Mouse (Mus musculus) liver, embryonic 11.5 days (tissue): ENCODE data around the gene Srrm1. TPM values are rescaled to one million over a fixed set of nuclear protein-coding genes. Genes with fewer than 3 reads are reported as not detected.

Source experiments
- ATAC-seq: fragments of 200-750 bp; cut with Nextera tagmentation; replicated peaks from 2 replicates; pipeline ENCODE4 v1.8.0; 2017; ENCODE audit warnings: moderate number of reproducible peaks, mild to moderate bottlenecking, moderate TSS enrichment, moderate library complexity; ENCODE audit not compliant: low FRiP score
- DNase-seq: peaks from one replicate; pipeline ENCODE4 v3.0.0-alpha.2; 2017; ENCODE audit warnings: low spot score
- H3K27ac ChIP-seq: fragments of 300-500 bp; sonication (generic); 2 replicates; pipeline ENCODE4 v1.5.1; 2014; ENCODE audit warnings: mild to moderate bottlenecking, low read depth, low read length, control low read depth
- H3K27me3 ChIP-seq: fragments of 300-500 bp; sonication (generic); replicated peaks from 2 replicates; pipeline ENCODE4 v1.6.1; 2014; ENCODE audit warnings: low read length, mixed read lengths; ENCODE audit not compliant: control insufficient read depth, insufficient read depth
- H3K36me3 ChIP-seq: fragments of 300-500 bp; sonication (generic); 2 replicates; pipeline ENCODE4 v1.6.1; 2014; ENCODE audit warnings: mild to moderate bottlenecking, low read length, moderate library complexity, mixed read lengths; ENCODE audit not compliant: control insufficient read depth, insufficient read depth
- H3K4me1 ChIP-seq: fragments of 300-500 bp; sonication (generic); replicated peaks from 2 replicates; pipeline ENCODE4 v1.6.1; 2014; ENCODE audit warnings: low read length, mixed read lengths; ENCODE audit not compliant: control insufficient read depth, insufficient read depth
- H3K4me2 ChIP-seq: fragments of 300-500 bp; sonication (generic); 2 replicates; pipeline ENCODE4 v1.6.1; 2014; ENCODE audit warnings: mild to moderate bottlenecking, control low read depth, moderate library complexity
- H3K4me3 ChIP-seq: fragments of 300-500 bp; sonication (generic); 2 replicates; pipeline ENCODE4 v1.5.1; 2014; ENCODE audit warnings: low read depth, low read length, control low read depth
- H3K9ac ChIP-seq: fragments of 300-500 bp; sonication (generic); 2 replicates; pipeline ENCODE4 v1.6.1; 2014; ENCODE audit warnings: low read depth, low read length, control low read depth
- H3K9me3 ChIP-seq: fragments of 300-500 bp; sonication (generic); 2 replicates; pipeline ENCODE4 v1.6.1; 2016; ENCODE audit warnings: low read length, inconsistent platforms, mixed read lengths; ENCODE audit not compliant: control insufficient read depth
- WGBS: fragments of 180-500 bp; shearing (Covaris S2); extraction: QIAGEN DNeasy Blood & Tissue Kit; methylation state at CpG from one replicate; pipeline ENCODE4 v1.1.7; 2014; 5-methylcytosine and 5-hydroxymethylcytosine counted together
- polyA plus RNA-seq: library from polyadenylated mRNA; unstranded; fragments of >200 nt; fragmentation: Nextera tagmentation; extraction: Ambion mirVana; gene quantifications from 2 replicates; pipeline ENCODE4 v1.2.1, GENCODE M21; 2014

The Srrm1 gene
- 191 and 195 TPM in 2 replicates for polyA plus RNA-seq

- peaks cover 12% of the 10 kb centered on the region for H3K36me3 ChIP-seq
- DNase-seq = peak; percentile 97
- H3K9me3 ChIP-seq = no peaks in the 10 kb centered on the region
- H3K4me1 ChIP-seq = peaks cover 18% of the 10 kb centered on the region
- ATAC-seq = peak; percentile 90
- no peaks in the 10 kb centered on the region for H3K27me3 ChIP-seq
- H3K27ac ChIP-seq = peak within 1 kb of the TSS; percentile 100
- under 1% methylated on average over 69 of the region's 69 CpGs for WGBS
- H3K4me3 ChIP-seq = peak within 1 kb of the TSS; percentile 95
- peak within 1 kb of the TSS; percentile 99 for H3K9ac ChIP-seq
- peak within 1 kb of the TSS; percentile 90 for H3K4me2 ChIP-seq
Observed at GRCm38 (mm10) chr4:135353066-135353793, at the start of gene Srrm1. Srrm1 (minus strand) TSS chr4:135353321.

DNA sequence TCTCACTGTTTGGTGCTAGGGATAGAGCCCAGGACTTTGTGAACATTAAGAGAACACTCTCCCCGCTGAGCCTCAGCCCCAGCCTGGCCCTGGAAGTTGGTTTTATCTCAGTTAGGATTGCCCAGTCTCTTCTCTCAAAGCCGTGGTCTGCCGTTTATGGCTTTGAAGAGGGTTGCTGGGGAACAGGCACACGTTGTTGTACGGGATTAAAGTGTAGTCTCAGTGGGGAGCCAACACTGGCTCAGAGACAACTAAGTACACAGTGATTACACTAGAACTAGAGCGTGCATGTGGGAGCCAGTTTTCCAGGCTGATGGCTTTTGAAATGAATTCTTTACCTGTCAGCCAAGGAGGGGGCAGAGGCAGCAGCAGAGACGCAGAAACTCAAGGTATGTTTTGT is 48.8 kb upstream of the Srrm1 start:
- 48% methylated on average over 7 of the region's 7 CpGs for WGBS
- no peak for ATAC-seq
- H3K36me3 ChIP-seq = no peaks in the 10 kb centered on the region
- H3K27ac ChIP-seq = no peak overlapping the region
- H3K4me2 ChIP-seq = no peak overlapping the region
- H3K27me3 ChIP-seq = peaks cover 28% of the 10 kb centered on the region
- H3K9ac ChIP-seq = no peak overlapping the region
- peaks cover 25% of the 10 kb centered on the region for H3K4me1 ChIP-seq
- DNase-seq = no peak
- H3K9me3 ChIP-seq = no peaks in the 10 kb centered on the region
- no peak overlapping the region for H3K4me3 ChIP-seq

- Histone ChIP-seq H3K9me3 (no peaks in the 10 kb centered on the region), H3K27ac (no peak within 1 kb of the TSS), H3K4me2 (peak within 1 kb of the TSS; percentile 81), H3K36me3 (no peaks in the 10 kb centered on the region), H3K4me3 (peak within 1 kb of the TSS; percentile 46), H3K27me3 (peaks cover 43% of the 10 kb centered on the region), H3K4me1 (peaks cover 11% of the 10 kb centered on the region), H3K9ac (0 out of 2 replicates have a peak within 1 kb of the TSS, but pooled peaks have one; percentile 20)
- WGBS = 2% methylated on average over 29 of the region's 29 CpGs
- no peak for DNase-seq
- ATAC-seq = no peak
Observed at GRCm38 (mm10) chr4:135397991-135398390, 44.9 kb upstream of the Srrm1 start, which contains the start of gene Ncmap. Ncmap (minus strand) TSS chr4:135398227.

- peaks cover 43% of the 10 kb centered on the region for H3K27me3 ChIP-seq
- H3K4me1 ChIP-seq = peaks cover 11% of the 10 kb centered on the region
- peak overlapping the region; percentile 46 for H3K4me3 ChIP-seq
- peak overlapping the region; percentile 81 for H3K4me2 ChIP-seq
- no peak overlapping the region for H3K9ac ChIP-seq
- WGBS = 6% methylated on average over 16 of the region's 16 CpGs
- DNase-seq (no peak), ATAC-seq (no peak)
- H3K9me3 ChIP-seq = no peaks in the 10 kb centered on the region
- no peaks in the 10 kb centered on the region for H3K36me3 ChIP-seq
- no peak overlapping the region for H3K27ac ChIP-seq
Observed at GRCm38 (mm10) chr4:135397551-135397950, 44.4 kb upstream of the Srrm1 start.

GRCm38 (mm10) chr4:135396303-135396702 is 43.2 kb upstream of the Srrm1 start:
- DNase-seq (no peak), ATAC-seq (no peak)
- no peak overlapping the region for H3K9ac ChIP-seq
- no peak overlapping the region for H3K27ac ChIP-seq
- 89% methylated on average over 5 of the region's 5 CpGs for WGBS
- H3K4me2 ChIP-seq = no peak overlapping the region
- H3K36me3 ChIP-seq = no peaks in the 10 kb centered on the region
- H3K27me3 ChIP-seq = peaks cover 43% of the 10 kb centered on the region
- H3K4me3 ChIP-seq = no peak overlapping the region
- peaks cover 11% of the 10 kb centered on the region for H3K4me1 ChIP-seq
- no peaks in the 10 kb centered on the region for H3K9me3 ChIP-seq

DNA sequence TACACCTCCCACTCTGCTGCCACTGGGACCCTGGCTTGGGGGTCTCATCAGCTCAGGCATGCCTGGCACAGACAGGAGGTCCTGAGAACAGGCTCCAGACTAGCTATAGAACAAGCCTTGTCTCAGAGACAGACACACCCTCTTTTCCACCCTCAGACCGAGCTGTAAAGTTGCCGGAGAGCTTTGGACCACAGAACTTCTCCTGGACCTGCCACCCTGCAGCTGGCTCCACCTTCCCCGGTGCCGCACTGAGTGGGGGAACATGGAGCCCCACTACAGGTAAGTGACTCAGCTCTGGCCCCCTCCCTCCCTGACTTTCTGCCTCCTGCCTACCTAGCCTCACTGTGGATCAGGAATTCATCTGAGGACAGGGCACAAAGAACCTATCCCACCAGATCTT is 42.3 kb upstream of the Srrm1 start:
- H3K27ac ChIP-seq = no peak overlapping the region
- H3K9ac ChIP-seq = no peak overlapping the region
- ATAC-seq = no peak
- H3K36me3 ChIP-seq = no peaks in the 10 kb centered on the region
- DNase-seq = no peak
- no peaks in the 10 kb centered on the region for H3K9me3 ChIP-seq
- H3K4me1 ChIP-seq = peaks cover 11% of the 10 kb centered on the region
- H3K4me2 ChIP-seq = no peak overlapping the region
- no peak overlapping the region for H3K4me3 ChIP-seq
- H3K27me3 ChIP-seq = peaks cover 43% of the 10 kb centered on the region
- WGBS = 81% methylated on average over 4 of the region's 4 CpGs

- no peak for ATAC-seq
- peaks cover 11% of the 10 kb centered on the region for H3K4me1 ChIP-seq
- H3K4me2 ChIP-seq = no peak overlapping the region
- H3K27ac ChIP-seq = no peak overlapping the region
- H3K36me3 ChIP-seq = no peaks in the 10 kb centered on the region
- DNase-seq = no peak
- no peak overlapping the region for H3K9ac ChIP-seq
- WGBS = 85% methylated on average over 7 of the region's 7 CpGs
- H3K4me3 ChIP-seq = no peak overlapping the region
- no peaks in the 10 kb centered on the region for H3K9me3 ChIP-seq
- H3K27me3 ChIP-seq = peaks cover 42% of the 10 kb centered on the region
Observed at GRCm38 (mm10) chr4:135394666-135395065, 41.5 kb upstream of the Srrm1 start.

GRCm38 (mm10) chr4:135393381-135393780 is 40.3 kb upstream of the Srrm1 start:
- 70% methylated on average over 6 of the region's 6 CpGs for WGBS
- DNase-seq = no peak
- Histone ChIP-seq H3K9me3 (no peaks in the 10 kb centered on the region), H3K4me3 (no peak overlapping the region), H3K9ac (no peak overlapping the region), H3K4me2 (no peak overlapping the region), H3K4me1 (peaks cover 10% of the 10 kb centered on the region), H3K27me3 (peaks cover 29% of the 10 kb centered on the region), H3K36me3 (no peaks in the 10 kb centered on the region), H3K27ac (no peak overlapping the region)
- ATAC-seq = no peak

DNA sequence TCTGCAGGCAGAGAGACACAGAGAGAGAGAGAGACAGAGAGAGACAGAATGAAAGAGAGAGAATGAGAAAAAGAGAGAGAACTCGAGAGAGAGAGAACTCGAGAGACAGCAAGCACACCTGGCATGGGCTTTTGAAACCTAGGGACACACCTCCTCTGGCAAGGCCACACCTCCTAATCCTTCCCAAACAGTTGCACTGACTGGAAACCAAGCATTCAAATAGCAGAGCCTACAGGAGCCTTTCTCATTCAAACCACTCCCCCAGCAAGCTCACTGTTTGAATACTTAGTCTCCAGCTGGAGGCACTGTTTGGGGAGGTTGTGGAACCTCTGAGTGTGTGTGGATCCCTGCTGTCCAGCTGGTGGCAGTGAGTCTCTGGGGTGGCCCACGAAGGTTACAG is 39.7 kb upstream of the Srrm1 start:
- ATAC-seq = no peak
- no peaks in the 10 kb centered on the region for H3K9me3 ChIP-seq
- no peaks in the 10 kb centered on the region for H3K36me3 ChIP-seq
- H3K27me3 ChIP-seq = peaks cover 24% of the 10 kb centered on the region
- H3K27ac ChIP-seq = no peak overlapping the region
- H3K9ac ChIP-seq = no peak overlapping the region
- DNase-seq = no peak
- no peak overlapping the region for H3K4me2 ChIP-seq
- H3K4me1 ChIP-seq = peaks cover 4% of the 10 kb centered on the region
- 68% methylated on average over 3 of the region's 3 CpGs for WGBS
- no peak overlapping the region for H3K4me3 ChIP-seq
